9 mouse cellular contexts compared by ENCODE assay signal in genomic region chrX:96130663-96131062, GRCm38 (mm10). TPM values are rescaled to one million over a fixed set of nuclear protein-coding genes. Genes with fewer than 3 reads are reported as not detected.
DNase-seq lines count a peak whose midpoint lies in the region; ATAC-seq and TF ChIP-seq lines count a peak whose summit lies in the region.
"Had no signal": no experiment of that assay in that cellular context is flagged by ENCODE, and none has a peak within 500 bp of the region (broad histone marks: within the 10 kb centered on the region; RNA-seq: fewer than 3 reads in every experiment).

No protein-coding gene starts in this region.

- no peak overlapping the region for H3K9ac ChIP-seq in heart, embryonic 13.5 days
- no peak overlapping the region for H3K9ac ChIP-seq in liver, embryonic 16.5 days (ENCODE audit: low read depth, low read length)
- no peak overlapping the region for H3K9ac ChIP-seq in midbrain, embryonic 14.5 days (replicated peaks; ENCODE audit: low read length)
- H3K9ac ChIP-seq: limb, embryonic 12.5 days had no signal

- no peaks in the 10 kb centered on the region for H3K36me3 ChIP-seq in heart, embryonic 13.5 days
- H3K36me3 ChIP-seq in liver, embryonic 16.5 days (ENCODE audit: control insufficient read depth, insufficient read depth), result no peaks in the 10 kb centered on the region
- H3K36me3 ChIP-seq in midbrain, embryonic 14.5 days (ENCODE audit: control insufficient read depth, insufficient read depth, low read length), result no peaks in the 10 kb centered on the region
- H3K36me3 ChIP-seq: limb, embryonic 12.5 days had no signal

- intact Hi-C loops in left cerebral cortex, adult 2 months (cut with DNase I), result loop anchor here (5.0 kb wide), 1 partner anchor 103 kb away; no protein-coding TSS in a partner anchor

- peak overlapping the region; percentile 69 for H3K27ac ChIP-seq in heart, embryonic 13.5 days (replicated peaks)
- peak overlapping the region; percentile 65 for H3K27ac ChIP-seq in liver, embryonic 16.5 days (ENCODE audit: low read length)
- no peak overlapping the region for H3K27ac ChIP-seq in midbrain, embryonic 14.5 days (replicated peaks; ENCODE audit: low read depth, low read length)
- H3K27ac ChIP-seq in left cerebral cortex, adult 2 months, result no peak overlapping the region
- H3K27ac ChIP-seq: limb, embryonic 12.5 days had no signal

- TF ChIP-seq CTCF in left cerebral cortex, adult 2 months (IDR thresholded peaks at IDR 0.05), result no peak

- peak overlapping the region; percentile 33 for H3K4me2 ChIP-seq in heart, embryonic 13.5 days
- H3K4me2 ChIP-seq in liver, embryonic 16.5 days (ENCODE audit: low read depth, low read length), result peak overlapping the region; percentile 24; the same call in 1 of the 2 replicates
- no peak overlapping the region for H3K4me2 ChIP-seq in midbrain, embryonic 14.5 days (ENCODE audit: low read length)
- H3K4me2 ChIP-seq: limb, embryonic 12.5 days had no signal

- H3K9me3 ChIP-seq in heart, embryonic 13.5 days, result no peaks in the 10 kb centered on the region
- H3K9me3 ChIP-seq in liver, embryonic 16.5 days (replicated peaks; ENCODE audit: control insufficient read depth, low read length), result no peaks in the 10 kb centered on the region
- no peaks in the 10 kb centered on the region for H3K9me3 ChIP-seq in midbrain, embryonic 14.5 days (ENCODE audit: control insufficient read depth, low read length)
- H3K9me3 ChIP-seq: limb, embryonic 12.5 days had no signal

- 30% methylated on average over 6 of the region's 6 CpGs for WGBS in heart, embryonic 13.5 days
- whole genome bisulfite sequencing in liver, embryonic 16.5 days (ENCODE audit: insufficient replicate concordance), result 31% methylated on average over 6 of the region's 6 CpGs
- WGBS in midbrain, embryonic 14.5 days, result 62% methylated on average over 6 of the region's 6 CpGs

- H3K27me3 ChIP-seq in heart, embryonic 13.5 days (replicated peaks), result no peaks in the 10 kb centered on the region
- no peaks in the 10 kb centered on the region for H3K27me3 ChIP-seq in liver, embryonic 16.5 days (ENCODE audit: control insufficient read depth, insufficient read depth, low read depth, low read length)
- H3K27me3 ChIP-seq in midbrain, embryonic 14.5 days (ENCODE audit: control insufficient read depth, insufficient read depth, low read length), result no peaks in the 10 kb centered on the region

- DNase-seq in left cerebral cortex, adult 11 months (ENCODE audit: low spot score), result peak; percentile 4
- DNase-seq in left cerebral cortex, adult 8-10 months (ENCODE audit: low spot score in 2 of 2), result no peak
- peak; percentile 43 to 62 for DNase-seq in spleen, postnatal 4 days (ENCODE audit: low spot score in 2 of 2)
- DNase-seq in midbrain, embryonic 14.5 days, result no peak
- no peak for DNase-seq in cerebellum, adult 9-11 months
- DNase-seq in left cerebral cortex, adult 2 months (ENCODE audit: extremely low spot score in 1 of 2, low spot score in 2 of 2), result no peak

- H3K4me3 ChIP-seq in heart, embryonic 13.5 days, result no peak overlapping the region
- H3K4me3 ChIP-seq in liver, embryonic 16.5 days (ENCODE audit: low read depth, low read length), result no peak overlapping the region
- no peak overlapping the region for H3K4me3 ChIP-seq in midbrain, embryonic 14.5 days (replicated peaks; ENCODE audit: low read depth, low read length)
- H3K4me3 ChIP-seq in left cerebral cortex, adult 2 months, result no peak overlapping the region
- H3K4me3 ChIP-seq: limb, embryonic 12.5 days had no signal

- H3K4me1 ChIP-seq in heart, embryonic 13.5 days, result peaks cover 81% of the 10 kb centered on the region
- peaks cover 16% of the 10 kb centered on the region for H3K4me1 ChIP-seq in liver, embryonic 16.5 days (ENCODE audit: control insufficient read depth, low read depth, low read length)
- no peaks in the 10 kb centered on the region for H3K4me1 ChIP-seq in midbrain, embryonic 14.5 days (ENCODE audit: control insufficient read depth, insufficient read depth, low read length)
- H3K4me1 ChIP-seq: limb, embryonic 12.5 days had no signal

- no peak for ATAC-seq in heart, embryonic 13.5 days (ENCODE audit: extremely low read depth, insufficient number of reproducible peaks, low FRiP score, low TSS enrichment)
- peak; percentile 67 for ATAC-seq in liver, embryonic 16.5 days (ENCODE audit: low read depth)
- no peak for ATAC-seq in midbrain, embryonic 14.5 days (ENCODE audit: low FRiP score, low TSS enrichment)

RNA-seq across cellular contexts. Expression of gene Msn, which starts 34.8 kb away (rescaled TPM):
- 10 to 100 TPM; 20.3 to 36.3 (median 24.9) TPM for total RNA-seq in left cerebral cortex, adult 8-10 months (2022)
- 180 and 183 TPM in 2 replicates for polyA plus RNA-seq in heart, embryonic 13.5 days (2015; fragmentation: Nextera tagmentation; extraction: Ambion mirVana)
- polyA plus RNA-seq in liver, embryonic 16.5 days (2015; fragmentation: Nextera tagmentation; extraction: Ambion mirVana), result 53.5 and 54.8 TPM in 2 replicates
- 18.0 and 33.8 TPM in 2 replicates for polyA plus RNA-seq in midbrain, embryonic 14.5 days (2014; fragmentation: Nextera tagmentation; extraction: Ambion mirVana)
- total RNA-seq in left cerebral cortex, adult 2 months (2021), result 10 to 100 TPM; 18.6 to 20.0 TPM

Comparison
In these comparisons a context has a peak if more than half of its experiments do, and no peak if none do; other contexts are left out.
1. DNase-seq: peak in left cerebral cortex, adult 11 months (single experiment) and spleen, postnatal 4 days (2 of 2); none in left cerebral cortex, adult 8-10 months (0 of 2), midbrain, embryonic 14.5 days (single experiment), cerebellum, adult 9-11 months (single experiment) and left cerebral cortex, adult 2 months (0 of 2).
2. H3K27ac ChIP-seq: peak in heart, embryonic 13.5 days (single experiment) and liver, embryonic 16.5 days (single experiment); none in midbrain, embryonic 14.5 days (single experiment) and left cerebral cortex, adult 2 months (single experiment).